Mouse (Mus musculus): Measurements from ENCODE around the gene Phc2.

Gene Phc2

GRCm38 (mm10) chr4:128692149-128692925, 37.8 kb downstream of the Phc2 start:
- peak in 1 of 2 experiments; percentile 31 for DNase-seq

GRCm38 (mm10) chr4:128693207-128693606, 38.7 kb downstream of the Phc2 start:
- peak in 1 of 2 experiments; percentile 26 for DNase-seq

GRCm38 (mm10) chr4:128694315-128694714, 39.8 kb downstream of the Phc2 start:
- no peak for DNase-seq

- DNase-seq: no peak
Measured at GRCm38 (mm10) chr4:128695149-128695548, 40.6 kb downstream of the Phc2 start.

GRCm38 (mm10) chr4:128698011-128698861, 43.7 kb downstream of the Phc2 start:
- peak; percentile 74 to 80 for DNase-seq

- DNase-seq: no peak
Measured at GRCm38 (mm10) chr4:128699916-128700315, 45.4 kb downstream of the Phc2 start.

- DNase-seq: no peak
Measured at GRCm38 (mm10) chr4:128700543-128700942, 46.0 kb downstream of the Phc2 start.

- DNase-seq: no peak
Measured at GRCm38 (mm10) chr4:128705138-128705720, 50.7 kb downstream of the Phc2 start.

GRCm38 (mm10) chr4:128706626-128707025, 52.1 kb downstream of the Phc2 start:
- DNase-seq: peak; percentile 63 to 76

GRCm38 (mm10) chr4:128707384-128707783, 52.9 kb downstream of the Phc2 start:
- no peak for DNase-seq

- no peak for DNase-seq
Measured at GRCm38 (mm10) chr4:128709061-128709780, 54.7 kb downstream of the Phc2 start.

GRCm38 (mm10) chr4:128709781-128710166, 55.3 kb downstream of the Phc2 start:
- no peak for DNase-seq

- no peak for DNase-seq
Measured at GRCm38 (mm10) chr4:128710286-128710685, 55.8 kb downstream of the Phc2 start.

- DNase-seq: no peak
Measured at GRCm38 (mm10) chr4:128710800-128711199, 56.3 kb downstream of the Phc2 start.

GRCm38 (mm10) chr4:128711455-128712135, 57.1 kb downstream of the Phc2 start:
- peak; percentile 94 to 95 for DNase-seq

- peak in 1 of 2 experiments; percentile 57 for DNase-seq
Measured at GRCm38 (mm10) chr4:128712136-128712655, 57.7 kb downstream of the Phc2 start.

- DNase-seq: no peak
Measured at GRCm38 (mm10) chr4:128712941-128713340, 58.4 kb downstream of the Phc2 start.

- peak; percentile 77 to 81 for DNase-seq
Measured at GRCm38 (mm10) chr4:128715241-128716204, 61.0 kb downstream of the Phc2 start.

GRCm38 (mm10) chr4:128716279-128716678, 61.8 kb downstream of the Phc2 start:
- no peak for DNase-seq

- DNase-seq: no peak
Measured at GRCm38 (mm10) chr4:128716731-128717130, 62.2 kb downstream of the Phc2 start.

- DNase-seq: peak; percentile 79 to 85
Measured at GRCm38 (mm10) chr4:128720110-128720509, 65.6 kb downstream of the Phc2 start.
